Mouse (Mus musculus): ENCODE measurements around the gene Olfr845. TPM values are rescaled to one million over a fixed set of nuclear protein-coding genes. Genes with fewer than 3 reads are reported as not detected.

Olfr845 gene
- not detected for total RNA-seq (2022)

DNA sequence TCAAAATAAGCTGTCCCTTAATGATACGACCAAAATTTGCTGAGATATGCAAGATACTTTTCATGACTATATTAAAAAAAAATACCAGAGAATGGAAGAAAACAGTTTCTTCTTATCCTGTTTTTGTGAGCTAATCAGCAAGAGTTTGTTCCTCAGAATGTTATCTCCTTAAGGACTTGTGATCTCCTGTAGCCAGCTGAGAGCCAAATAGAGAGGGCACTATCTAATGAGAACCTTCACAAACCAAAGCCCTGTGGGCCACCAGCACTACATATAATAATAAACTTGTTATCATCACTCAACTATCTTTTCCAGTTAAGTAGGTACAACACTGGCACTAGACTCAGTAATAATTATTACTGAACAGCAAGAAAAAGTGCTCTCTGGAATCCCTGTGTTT, at the start of gene Olfr845:
Gene Olfr845 (plus strand): TSS at position 301 of the 400 bp plus-strand sequence.
- no peak for DNase-seq (ENCODE audit: low spot score in 2 of 2)

- DNase-seq (ENCODE audit: low spot score in 2 of 2) = no peak
Observed at GRCm38 (mm10) chr9:19316047-19316446, 20.2 kb upstream of the Olfr845 start, which contains the start of gene Olfr844. Olfr844 (plus strand) TSS chr9:19316347.

GRCm38 (mm10) chr9:19363905-19364304, 27.6 kb downstream of the Olfr845 start, which contains the start of gene Olfr846:
Olfr846 (minus strand) TSS chr9:19364005.
- DNase-seq (ENCODE audit: low spot score in 2 of 2) = no peak

GRCm38 (mm10) chr9:19378569-19378968, 42.3 kb downstream of the Olfr845 start, which contains the start of gene Olfr847:
Olfr847 (minus strand) TSS chr9:19378669.
- no peak for DNase-seq (ENCODE audit: low spot score in 2 of 2)

Other genes with a start within 250 kb of the Olfr845 start
- gene Olfr836, start 216.1 kb upstream of the Olfr845 start, total RNA-seq (2022) = not detected
- gene Olfr837, start 200.1 kb upstream of the Olfr845 start, total RNA-seq (2022) = not detected
- not detected for gene Olfr839-ps1, start 159.1 kb upstream of the Olfr845 start, total RNA-seq (2022)
- not detected for gene Olfr843, start 84.5 kb upstream of the Olfr845 start, total RNA-seq (2022)
- not detected for gene Olfr844, start 20.1 kb upstream of the Olfr845 start, total RNA-seq (2022)
- not detected for gene Olfr846, start 27.5 kb downstream of the Olfr845 start, total RNA-seq (2022)
- gene Olfr847, start 42.2 kb downstream of the Olfr845 start, total RNA-seq (2022) = not detected
- gene Olfr849, start 103.8 kb downstream of the Olfr845 start, total RNA-seq (2022) = not detected
- not detected for gene Olfr850, start 141.8 kb downstream of the Olfr845 start, total RNA-seq (2022)
- gene Olfr851, start 156.8 kb downstream of the Olfr845 start, total RNA-seq (2022) = not detected
- gene Olfr853, start 204.6 kb downstream of the Olfr845 start, total RNA-seq (2022) = not detected
- not detected for gene Olfr854, start 230.9 kb downstream of the Olfr845 start, total RNA-seq (2022)
- not detected for gene Olfr855, start 246.2 kb downstream of the Olfr845 start, total RNA-seq (2022)